In the genomic region with DNA sequence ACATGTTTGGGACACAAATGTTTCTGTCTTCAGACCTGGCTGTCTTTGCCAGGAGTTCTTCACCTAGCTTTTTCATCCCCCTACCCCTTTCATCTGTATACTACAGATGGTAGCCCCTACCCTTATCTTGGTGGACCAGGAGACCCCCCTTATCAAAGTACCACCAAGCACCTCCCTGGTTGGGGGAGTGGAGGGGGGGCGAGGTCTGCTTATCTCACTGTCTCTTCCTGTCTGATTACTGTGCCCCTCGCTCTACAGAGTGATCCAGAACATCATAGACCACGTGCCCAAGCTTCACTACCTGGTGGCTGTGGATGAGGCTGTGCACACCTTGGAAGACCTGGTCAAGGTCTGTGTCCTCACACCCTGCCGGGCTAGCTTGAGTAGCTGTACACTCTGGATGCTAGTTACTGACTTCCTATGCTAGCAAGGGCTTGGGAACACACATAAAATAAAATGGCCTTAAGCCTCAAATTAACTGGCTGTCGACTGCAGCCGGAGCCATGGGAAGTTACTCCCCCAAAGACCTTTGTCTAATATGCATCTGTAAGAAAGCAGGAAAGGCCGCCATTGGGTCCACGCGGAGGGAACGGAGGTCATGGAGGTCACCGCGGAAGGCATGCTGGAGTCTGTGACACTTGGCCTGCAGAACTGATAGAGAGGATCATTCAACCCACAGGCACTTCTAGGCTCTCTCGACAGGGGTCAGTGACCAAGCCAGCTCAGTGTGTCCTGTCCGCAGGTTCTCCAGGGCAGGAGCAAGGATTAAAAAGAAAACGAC, we compare ENCODE assay signal across 27 mouse cellular contexts. TPM values are rescaled to one million over a fixed set of nuclear protein-coding genes. Genes with fewer than 3 reads are reported as not detected.
DNase-seq lines count a peak whose midpoint lies in the region; ATAC-seq lines count a peak whose summit lies in the region.
"Had no signal": no experiment of that assay in that cellular context is flagged by ENCODE, and none has a peak within 500 bp of the region (broad histone marks: within the 10 kb centered on the region; RNA-seq: fewer than 3 reads in every experiment).

No protein-coding gene starts in this region.

- no peaks in the 10 kb centered on the region for H3K36me3 ChIP-seq in kidney, embryonic 15.5 days
- H3K36me3 ChIP-seq in liver, embryonic 12.5 days = no peaks in the 10 kb centered on the region
- H3K36me3 ChIP-seq: forebrain, embryonic 15.5 days; heart, embryonic 15.5 days; hindbrain, embryonic 10.5 days had no signal

- H3K4me2 ChIP-seq in kidney, embryonic 15.5 days = no peak overlapping the region
- no peak overlapping the region for H3K4me2 ChIP-seq in liver, embryonic 12.5 days
- H3K4me2 ChIP-seq: forebrain, embryonic 15.5 days; heart, embryonic 15.5 days had no signal

- 0 out of 2 replicates have a peak, but pooled peaks have one; percentile 32 for ATAC-seq in kidney, embryonic 15.5 days (replicated peaks; ENCODE audit: low FRiP score)
- peak; percentile 81 for ATAC-seq in liver, embryonic 12.5 days
- ATAC-seq in megakaryocyte progenitor cell, adult 5-6 weeks (replicated peaks; ENCODE audit: poor library complexity) = peak; percentile 65
- ATAC-seq: forebrain, embryonic 15.5 days; hindbrain, embryonic 16.5 days; intestine, embryonic 16.5 days had no signal

- no peaks in the 10 kb centered on the region for H3K9me3 ChIP-seq in kidney, embryonic 15.5 days (replicated peaks)
- peaks cover 15% of the 10 kb centered on the region for H3K9me3 ChIP-seq in liver, embryonic 12.5 days (replicated peaks)
- H3K9me3 ChIP-seq: forebrain, embryonic 15.5 days; heart, embryonic 15.5 days; hindbrain, embryonic 10.5 days had no signal

- no peak overlapping the region for H3K27ac ChIP-seq in kidney, embryonic 15.5 days
- H3K27ac ChIP-seq in liver, embryonic 12.5 days = peak overlapping the region; percentile 37; the same call in 1 of the 2 replicates
- H3K27ac ChIP-seq: forebrain, embryonic 15.5 days; heart, adult 2 months; heart, embryonic 15.5 days; hindbrain, embryonic 10.5 days had no signal

- H3K27me3 ChIP-seq in kidney, embryonic 15.5 days = no peaks in the 10 kb centered on the region
- H3K27me3 ChIP-seq in liver, embryonic 12.5 days (replicated peaks) = no peaks in the 10 kb centered on the region
- H3K27me3 ChIP-seq: CH12.LX; forebrain, embryonic 15.5 days; heart, embryonic 15.5 days had no signal

- peaks cover 7% of the 10 kb centered on the region; the same call in 1 of the 2 replicates for H3K4me1 ChIP-seq in kidney, embryonic 15.5 days
- H3K4me1 ChIP-seq in liver, embryonic 12.5 days = peaks cover 21% of the 10 kb centered on the region
- H3K4me1 ChIP-seq: forebrain, embryonic 15.5 days; heart, embryonic 15.5 days had no signal

- H3K4me3 ChIP-seq in kidney, embryonic 15.5 days (replicated peaks) = no peak overlapping the region
- no peak overlapping the region for H3K4me3 ChIP-seq in liver, embryonic 12.5 days
- H3K4me3 ChIP-seq: forebrain, embryonic 15.5 days; heart, adult 2 months; heart, embryonic 15.5 days; hindbrain, embryonic 10.5 days had no signal

- H3K9ac ChIP-seq in kidney, embryonic 15.5 days = no peak overlapping the region
- H3K9ac ChIP-seq in liver, embryonic 12.5 days = no peak overlapping the region
- H3K9ac ChIP-seq: forebrain, embryonic 15.5 days; heart, embryonic 15.5 days had no signal

- 59% methylated on average over 15 of the region's 15 CpGs for WGBS in kidney, embryonic 15.5 days
- 62% methylated on average over 15 of the region's 15 CpGs for WGBS in liver, embryonic 12.5 days (ENCODE audit: insufficient replicate concordance)

- no peak for DNase-seq in kidney, postnatal 14 days
- DNase-seq in R1 (ENCODE audit: low read depth, low spot score) = peak; percentile 69
- no peak for DNase-seq in thymus, postnatal 25 days
- no peak for DNase-seq in ovary, adult 18-20 months (ENCODE audit: low spot score)
- DNase-seq in gastrocnemius, adult 8-10 months (ENCODE audit: low spot score in 2 of 2) = no peak
- DNase-seq: B cell, adult 2 months; cerebellum, adult 11 months; cerebellum, postnatal 10 days; gastrocnemius, postnatal 25 days; heart, adult 2 months; layer of hippocampus, adult 9-11 months; lung, adult 18-20 months; lung, postnatal 10 days; midbrain, embryonic 14.5 days; retina, postnatal 1 day; right cerebral cortex, postnatal 25 days; spleen, adult 18-20 months had no signal

RNA-seq across cellular contexts. Expression of a gene that starts 32.7 kb away (rescaled TPM):
- polyA plus RNA-seq in kidney, embryonic 15.5 days (2015; fragmentation: Nextera tagmentation; extraction: Ambion mirVana) = 0.62 and 0.68 TPM in 2 replicates
- polyA plus RNA-seq in liver, embryonic 12.5 days (2016; fragmentation: Nextera tagmentation; extraction: Ambion mirVana) = 0.05 and 0.06 TPM in 2 replicates
- total RNA-seq in megakaryocyte progenitor cell, adult 5-6 weeks (2015) = not detected in 2 replicates
- 0.10 TPM in 1 of 2 replicates, not detected in the other for total RNA-seq in megakaryocyte progenitor cell, adult 5-6 weeks (2017)
- total RNA-seq in gastrocnemius, adult 8-10 months (2022) = not detected
- total RNA-seq: gastrocnemius, postnatal 25 days; heart, adult 2 months had no signal
- polyA plus RNA-seq: kidney, embryonic 14.5 days had no signal

RNA-seq across cellular contexts. Expression of a gene that starts 46.0 kb away (rescaled TPM):
- polyA plus RNA-seq in kidney, embryonic 15.5 days (2015; fragmentation: Nextera tagmentation; extraction: Ambion mirVana) = 209 and 228 TPM in 2 replicates
- 176 and 181 TPM in 2 replicates for polyA plus RNA-seq in liver, embryonic 12.5 days (2016; fragmentation: Nextera tagmentation; extraction: Ambion mirVana)
- total RNA-seq in megakaryocyte progenitor cell, adult 5-6 weeks (2015) = 223 and 232 TPM in 2 replicates
- 104 and 140 TPM in 2 replicates for total RNA-seq in megakaryocyte progenitor cell, adult 5-6 weeks (2017)
- 10 to 100 TPM; 58.1 to 82.8 (median 62.0) TPM for total RNA-seq in gastrocnemius, adult 8-10 months (2022)

RNA-seq across cellular contexts. Expression of a gene that starts 53.5 kb away (rescaled TPM):
- 10.0 and 12.7 TPM in 2 replicates for polyA plus RNA-seq in kidney, embryonic 15.5 days (2015; fragmentation: Nextera tagmentation; extraction: Ambion mirVana)
- polyA plus RNA-seq in liver, embryonic 12.5 days (2016; fragmentation: Nextera tagmentation; extraction: Ambion mirVana) = 14.4 and 14.6 TPM in 2 replicates
- total RNA-seq in megakaryocyte progenitor cell, adult 5-6 weeks (2015) = 24.0 and 34.3 TPM in 2 replicates
- 20.2 and 27.1 TPM in 2 replicates for total RNA-seq in megakaryocyte progenitor cell, adult 5-6 weeks (2017)
- total RNA-seq in gastrocnemius, adult 8-10 months (2022) = 10 to 100 TPM; 16.8 to 20.5 (median 19.0) TPM

RNA-seq across cellular contexts. Expression of a gene that starts 53.9 kb away (rescaled TPM):
- 26.8 and 28.4 TPM in 2 replicates for polyA plus RNA-seq in kidney, embryonic 15.5 days (2015; fragmentation: Nextera tagmentation; extraction: Ambion mirVana)
- 15.4 and 16.5 TPM in 2 replicates for polyA plus RNA-seq in liver, embryonic 12.5 days (2016; fragmentation: Nextera tagmentation; extraction: Ambion mirVana)
- 16.8 and 23.4 TPM in 2 replicates for total RNA-seq in megakaryocyte progenitor cell, adult 5-6 weeks (2015)
- 11.7 and 14.6 TPM in 2 replicates for total RNA-seq in megakaryocyte progenitor cell, adult 5-6 weeks (2017)
- 1 to 10 TPM; 6.1 to 7.7 (median 6.3) TPM for total RNA-seq in gastrocnemius, adult 8-10 months (2022)
